Mouse (Mus musculus): ENCODE results near the gene Tspan7. TPM values are rescaled to one million over a fixed set of nuclear protein-coding genes. Genes with fewer than 3 reads are reported as not detected.

Tspan7 gene
- total and polyA plus RNA-seq, 2 experiments: 12.7 to 27.0 TPM

DNA sequence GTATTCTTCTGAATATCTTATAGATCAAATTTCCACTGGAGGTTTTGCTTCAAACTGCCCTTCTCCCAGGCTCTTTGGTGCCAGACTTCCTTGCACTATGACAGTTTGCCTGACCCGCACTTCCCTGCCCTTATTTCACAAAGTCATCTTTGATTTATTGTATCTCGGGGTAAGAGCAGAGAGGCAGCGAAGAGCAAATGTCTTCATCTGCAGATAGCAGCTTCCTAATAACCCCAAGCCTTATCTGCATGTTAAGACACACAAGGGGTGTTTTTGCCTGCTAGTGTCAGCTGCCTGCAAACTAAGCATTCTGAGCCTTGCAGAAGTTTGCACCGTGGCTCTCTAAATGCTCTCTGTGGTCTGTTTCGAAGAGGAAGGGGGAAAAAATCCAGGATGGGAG lies 29.5 kb downstream of the Tspan7 start:
- Histone ChIP-seq H3K27ac (replicated peaks; ENCODE audit: insufficient read depth, low read depth, low read length) (no peak overlapping the region), H3K36me3 (ENCODE audit: control insufficient read depth, insufficient read depth, low read length) (no peaks in the 10 kb centered on the region), H3K79me2 (ENCODE audit: control insufficient read depth, insufficient read depth, low read length) (no peaks in the 10 kb centered on the region), H3K4me3 (ENCODE audit: insufficient read depth, low read depth, low read length) (no peak overlapping the region), H3K27me3 (ENCODE audit: control insufficient read depth, insufficient read depth, low read length) (no peaks in the 10 kb centered on the region), H3K4me1 (ENCODE audit: control insufficient read depth, insufficient read depth, low read length) (no peaks in the 10 kb centered on the region), H3K9ac (ENCODE audit: low read depth, low read length) (no peak overlapping the region)
- 72% methylated on average over 5 of the region's 5 CpGs for WGBS
- TF ChIP-seq CTCF (IDR thresholded peaks at IDR 0.05; ENCODE audit: low read depth, low read length): no peak
- no peak for TF ChIP-seq POLR2A (IDR thresholded peaks at IDR 0.05; ENCODE audit: extremely low read depth, insufficient read depth, low read length)
- no peak for DNase-seq (ENCODE audit: extremely low read depth, low read depth, low spot score)

DNA sequence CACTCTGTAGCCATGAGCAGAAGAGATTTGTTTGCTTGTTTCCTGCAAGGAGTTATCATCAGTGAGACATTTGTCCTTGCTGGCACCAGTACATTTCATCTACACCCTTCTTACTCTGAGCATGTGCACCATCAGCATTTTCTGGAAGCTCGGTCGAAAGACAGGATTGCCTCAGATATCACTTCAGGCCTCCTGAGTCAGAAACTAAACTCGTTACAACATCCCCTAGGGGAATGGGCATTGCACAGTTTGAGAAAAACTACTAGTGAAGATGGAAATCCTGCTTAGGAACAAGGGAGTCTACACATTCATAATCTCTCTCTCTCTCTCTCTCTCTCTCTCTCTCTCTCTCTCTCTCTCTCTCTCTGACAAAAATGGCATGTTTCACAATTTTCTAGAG lies 30.0 kb downstream of the Tspan7 start:
- H3K27me3 ChIP-seq (ENCODE audit: control insufficient read depth, insufficient read depth, low read length): no peaks in the 10 kb centered on the region
- 62% methylated on average over 3 of the region's 3 CpGs for WGBS

DNA sequence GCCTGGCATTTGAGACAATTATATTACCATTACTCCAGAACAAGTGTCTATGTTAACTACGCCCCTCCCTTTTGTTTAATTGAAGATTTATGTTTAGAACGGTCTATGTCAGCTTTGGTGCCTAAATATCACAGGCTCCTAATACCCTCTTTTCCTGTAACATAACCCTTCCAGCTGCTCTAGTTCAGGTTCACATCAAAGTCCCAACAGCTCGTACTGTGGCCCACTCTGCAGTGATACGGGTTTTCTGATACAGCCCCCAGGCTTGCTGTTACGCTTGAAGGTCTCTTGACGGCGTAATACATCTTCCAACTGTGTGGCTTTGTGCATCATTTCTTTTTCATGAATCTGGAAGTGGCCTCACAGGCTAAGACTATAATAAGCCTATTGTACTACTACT lies 31.5 kb downstream of the Tspan7 start:
- WGBS: 91% methylated on average over 7 of the region's 7 CpGs
- Histone ChIP-seq H3K27me3 (ENCODE audit: control insufficient read depth, insufficient read depth, low read length) (no peaks in the 10 kb centered on the region), H3K27ac (replicated peaks; ENCODE audit: insufficient read depth, low read depth, low read length) (no peak overlapping the region), H3K79me2 (ENCODE audit: control insufficient read depth, insufficient read depth, low read length) (no peaks in the 10 kb centered on the region), H3K4me1 (ENCODE audit: control insufficient read depth, insufficient read depth, low read length) (no peaks in the 10 kb centered on the region), H3K36me3 (ENCODE audit: control insufficient read depth, insufficient read depth, low read length) (no peaks in the 10 kb centered on the region), H3K4me3 (ENCODE audit: insufficient read depth, low read depth, low read length) (no peak overlapping the region), H3K9ac (ENCODE audit: low read depth, low read length) (no peak overlapping the region)
- no peak for TF ChIP-seq POLR2A (IDR thresholded peaks at IDR 0.05; ENCODE audit: extremely low read depth, insufficient read depth, low read length)
- TF ChIP-seq CTCF (IDR thresholded peaks at IDR 0.05; ENCODE audit: low read depth, low read length): no peak
- DNase-seq (ENCODE audit: extremely low read depth, low read depth, low spot score): no peak

More for the DNA sequence above, 30.0 kb downstream of the Tspan7 start:
- no peak overlapping the region for H3K4me3 ChIP-seq (ENCODE audit: insufficient read depth, low read depth, low read length)
- no peaks in the 10 kb centered on the region for H3K4me1 ChIP-seq (ENCODE audit: control insufficient read depth, insufficient read depth, low read length)
- no peak overlapping the region for H3K27ac ChIP-seq (replicated peaks; ENCODE audit: insufficient read depth, low read depth, low read length)
- no peak for DNase-seq (ENCODE audit: extremely low read depth, low read depth, low spot score)
- TF ChIP-seq CTCF (IDR thresholded peaks at IDR 0.05; ENCODE audit: low read depth, low read length) (no peak), POLR2A (IDR thresholded peaks at IDR 0.05; ENCODE audit: extremely low read depth, insufficient read depth, low read length) (no peak)
- H3K79me2 ChIP-seq (ENCODE audit: control insufficient read depth, insufficient read depth, low read length): no peaks in the 10 kb centered on the region
- H3K9ac ChIP-seq (ENCODE audit: low read depth, low read length): no peak overlapping the region
- no peaks in the 10 kb centered on the region for H3K36me3 ChIP-seq (ENCODE audit: control insufficient read depth, insufficient read depth, low read length)

DNA sequence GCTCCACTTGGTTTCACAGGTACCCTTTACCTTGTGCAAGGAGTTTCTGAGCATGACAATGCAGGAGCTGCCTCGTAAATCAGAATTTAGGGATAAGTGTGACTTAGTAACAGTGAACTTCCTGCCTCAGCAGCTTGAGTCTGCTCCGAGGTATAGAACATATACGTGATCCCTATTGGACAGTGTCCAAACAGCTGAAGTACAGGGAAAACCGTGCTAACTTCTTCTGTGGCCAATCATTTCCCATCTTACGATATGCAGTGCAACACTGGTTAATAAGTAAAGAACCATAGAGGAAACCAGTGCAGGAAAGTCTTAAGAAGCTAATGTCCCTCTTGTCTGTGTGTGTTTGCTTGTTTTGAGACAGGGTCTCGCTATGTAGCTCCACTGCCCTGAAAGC lies 32.0 kb downstream of the Tspan7 start:
- Histone ChIP-seq H3K4me3 (ENCODE audit: insufficient read depth, low read depth, low read length) (no peak overlapping the region), H3K27me3 (ENCODE audit: control insufficient read depth, insufficient read depth, low read length) (no peaks in the 10 kb centered on the region), H3K9ac (ENCODE audit: low read depth, low read length) (no peak overlapping the region), H3K36me3 (ENCODE audit: control insufficient read depth, insufficient read depth, low read length) (no peaks in the 10 kb centered on the region), H3K79me2 (ENCODE audit: control insufficient read depth, insufficient read depth, low read length) (no peaks in the 10 kb centered on the region), H3K27ac (replicated peaks; ENCODE audit: insufficient read depth, low read depth, low read length) (no peak overlapping the region), H3K4me1 (ENCODE audit: control insufficient read depth, insufficient read depth, low read length) (no peaks in the 10 kb centered on the region)
- no peak for DNase-seq (ENCODE audit: extremely low read depth, low read depth, low spot score)
- TF ChIP-seq POLR2A (IDR thresholded peaks at IDR 0.05; ENCODE audit: extremely low read depth, insufficient read depth, low read length): no peak
- TF ChIP-seq CTCF (IDR thresholded peaks at IDR 0.05; ENCODE audit: low read depth, low read length): no peak
- 73% methylated on average over 6 of the region's 6 CpGs for WGBS

DNA sequence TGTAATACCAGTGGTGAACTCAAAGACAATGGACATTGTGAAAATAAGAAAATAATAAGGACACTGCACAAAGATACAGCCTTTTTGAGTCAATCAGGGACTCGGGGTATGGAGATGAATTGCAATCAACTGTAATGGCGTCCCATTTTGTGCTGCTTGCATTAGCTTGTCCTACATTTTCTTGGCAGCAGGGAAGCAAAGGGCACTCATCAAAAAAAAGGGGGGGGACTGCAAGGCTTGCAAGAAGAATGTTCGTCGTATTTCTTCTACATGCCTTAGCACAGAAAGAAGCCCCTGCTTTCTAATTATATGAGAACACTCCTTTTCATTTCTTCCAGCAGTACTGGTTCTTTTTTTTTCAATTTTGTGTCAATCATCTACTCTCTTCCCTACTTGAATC lies 32.8 kb downstream of the Tspan7 start:
- no peak for TF ChIP-seq CTCF (IDR thresholded peaks at IDR 0.05; ENCODE audit: low read depth, low read length)
- TF ChIP-seq POLR2A (IDR thresholded peaks at IDR 0.05; ENCODE audit: extremely low read depth, insufficient read depth, low read length): no peak
- H3K27ac ChIP-seq (replicated peaks; ENCODE audit: insufficient read depth, low read depth, low read length): no peak overlapping the region

DNA sequence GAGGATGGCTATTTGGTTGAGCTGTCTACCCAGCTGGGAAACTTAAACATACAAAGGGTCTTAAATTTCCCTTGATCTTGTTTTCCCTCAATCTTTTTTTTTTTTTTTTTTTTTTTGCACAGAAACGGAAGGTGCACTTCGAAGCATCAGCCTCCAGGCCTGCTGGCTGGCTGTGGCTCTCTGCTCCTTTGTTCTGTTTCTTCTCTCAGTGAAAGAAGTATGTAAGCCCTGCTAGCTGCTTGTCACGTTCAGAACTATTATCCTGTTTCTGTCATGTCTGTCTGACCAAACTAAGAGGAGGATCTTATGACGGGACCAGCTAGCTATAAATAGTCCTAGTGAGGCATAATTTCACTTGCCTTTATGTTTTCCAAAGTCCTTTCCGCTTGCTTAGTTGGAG lies 33.6 kb downstream of the Tspan7 start:
- Histone ChIP-seq H3K4me1 (ENCODE audit: control insufficient read depth, insufficient read depth, low read length) (no peaks in the 10 kb centered on the region), H3K4me3 (ENCODE audit: insufficient read depth, low read depth, low read length) (no peak overlapping the region), H3K9ac (ENCODE audit: low read depth, low read length) (no peak overlapping the region), H3K27ac (replicated peaks; ENCODE audit: insufficient read depth, low read depth, low read length) (no peak overlapping the region), H3K36me3 (ENCODE audit: control insufficient read depth, insufficient read depth, low read length) (no peaks in the 10 kb centered on the region), H3K27me3 (ENCODE audit: control insufficient read depth, insufficient read depth, low read length) (no peaks in the 10 kb centered on the region), H3K79me2 (ENCODE audit: control insufficient read depth, insufficient read depth, low read length) (no peaks in the 10 kb centered on the region)
- TF ChIP-seq CTCF (IDR thresholded peaks at IDR 0.05; ENCODE audit: low read depth, low read length) (no peak), POLR2A (IDR thresholded peaks at IDR 0.05; ENCODE audit: extremely low read depth, insufficient read depth, low read length) (no peak)
- WGBS: 52% methylated on average over 5 of the region's 5 CpGs
- DNase-seq (ENCODE audit: extremely low read depth, low read depth, low spot score): no peak

More for the DNA sequence above, 32.8 kb downstream of the Tspan7 start:
- H3K79me2 ChIP-seq (ENCODE audit: control insufficient read depth, insufficient read depth, low read length): no peaks in the 10 kb centered on the region
- no peak for DNase-seq (ENCODE audit: extremely low read depth, low read depth, low spot score)
- no peaks in the 10 kb centered on the region for H3K36me3 ChIP-seq (ENCODE audit: control insufficient read depth, insufficient read depth, low read length)
- WGBS: 92% methylated on average over 4 of the region's 4 CpGs
- H3K4me1 ChIP-seq (ENCODE audit: control insufficient read depth, insufficient read depth, low read length): no peaks in the 10 kb centered on the region
- no peak overlapping the region for H3K4me3 ChIP-seq (ENCODE audit: insufficient read depth, low read depth, low read length)
- H3K27me3 ChIP-seq (ENCODE audit: control insufficient read depth, insufficient read depth, low read length): no peaks in the 10 kb centered on the region
- no peak overlapping the region for H3K9ac ChIP-seq (ENCODE audit: low read depth, low read length)
